Mouse (Mus musculus): Measurements from ENCODE around the gene Mthfd1l. TPM values are rescaled to one million over a fixed set of nuclear protein-coding genes. Genes with fewer than 3 reads are reported as not detected.
"Not testable (repeated sequence)": the region's sequence is repeated elsewhere in the genome, so short reads cannot be mapped to it uniquely, and the experiment has no call there.

Gene Mthfd1l
- polyA plus RNA-seq, 1 experiment = 53.6 TPM

DNA sequence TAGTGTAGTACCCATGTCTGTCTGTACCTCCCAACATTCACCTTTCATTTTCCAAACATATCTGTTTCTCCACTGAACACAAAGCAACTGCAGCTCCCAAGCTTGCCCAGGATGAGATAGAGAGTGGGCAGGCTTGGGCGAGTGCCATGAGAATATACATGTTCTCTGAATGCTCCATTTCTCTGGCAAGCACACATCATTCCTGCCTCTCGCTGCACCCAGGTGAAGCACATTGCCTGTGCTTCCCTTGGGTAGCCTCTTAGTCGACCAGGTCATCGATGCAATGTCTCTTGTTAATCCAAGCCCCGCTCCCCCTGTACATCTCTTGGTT, 140.4 kb downstream of the Mthfd1l start:
- Histone ChIP-seq H3K9me3 (replicated peaks; ENCODE audit: control insufficient read depth, insufficient read depth, low read length, poor library complexity, severe bottlenecking) (no peaks in the 10 kb centered on the region), H3K4me1 (ENCODE audit: control insufficient read depth, insufficient read depth, low read length) (peaks cover 7% of the 10 kb centered on the region), H3K27me3 (ENCODE audit: control insufficient read depth, insufficient read depth, low read length, poor library complexity, severe bottlenecking) (no peaks in the 10 kb centered on the region), H3K27ac (ENCODE audit: insufficient read depth, low read length) (no peak overlapping the region; the same call in 1 of the 2 replicates), H3K36me3 (ENCODE audit: control insufficient read depth, insufficient read depth, low read length, poor library complexity, severe bottlenecking) (no peaks in the 10 kb centered on the region), H3K9ac (ENCODE audit: low read depth, poor library complexity, severe bottlenecking) (no peak overlapping the region), H3K4me3 (ENCODE audit: low read depth, low read length) (no peak overlapping the region)
- TF ChIP-seq EP300 (IDR thresholded peaks at IDR 0.05; ENCODE audit: insufficient read depth, low read depth, low read length) (no peak), CTCF (IDR thresholded peaks at IDR 0.05; ENCODE audit: low read depth, low read length) (no peak), POLR2A (IDR thresholded peaks at IDR 0.05; ENCODE audit: insufficient read depth, low read length) (no peak)

DNA sequence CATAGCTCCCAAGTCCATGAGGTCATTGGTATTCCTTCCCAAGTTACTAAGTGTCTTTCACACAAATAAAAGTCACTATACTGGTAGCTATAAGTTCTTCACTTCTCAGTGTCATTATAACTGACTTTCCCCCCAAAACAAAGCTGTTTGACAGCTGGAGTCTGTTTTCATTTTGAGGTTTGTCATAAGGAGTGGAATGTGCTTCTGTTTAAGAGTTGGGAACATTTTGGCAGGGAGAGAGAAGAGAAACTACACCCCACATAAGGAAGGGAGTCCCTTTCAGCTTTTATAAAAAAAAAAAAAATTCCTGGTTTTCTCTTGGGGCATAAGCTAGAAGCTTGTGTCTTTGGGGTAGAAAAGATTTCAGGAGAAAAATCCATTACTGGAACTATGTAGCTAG, 143.7 kb downstream of the Mthfd1l start:
- peaks cover 5% of the 10 kb centered on the region; the same call in 1 of the 2 replicates for H3K36me3 ChIP-seq (ENCODE audit: control insufficient read depth, insufficient read depth, low read length, poor library complexity, severe bottlenecking)
- peaks cover 4% of the 10 kb centered on the region for H3K4me1 ChIP-seq (ENCODE audit: control insufficient read depth, insufficient read depth, low read length)
- H3K27me3 ChIP-seq (ENCODE audit: control insufficient read depth, insufficient read depth, low read length, poor library complexity, severe bottlenecking) = no peaks in the 10 kb centered on the region
- TF ChIP-seq POLR2A (IDR thresholded peaks at IDR 0.05; ENCODE audit: insufficient read depth, low read length) (no peak), CTCF (IDR thresholded peaks at IDR 0.05; ENCODE audit: low read depth, low read length) (no peak), EP300 (IDR thresholded peaks at IDR 0.05; ENCODE audit: insufficient read depth, low read depth, low read length) (no peak)
- no peak overlapping the region for H3K9ac ChIP-seq (ENCODE audit: low read depth, poor library complexity, severe bottlenecking)
- peaks cover 3% of the 10 kb centered on the region; the same call in 1 of the 2 replicates for H3K9me3 ChIP-seq (replicated peaks; ENCODE audit: control insufficient read depth, insufficient read depth, low read length, poor library complexity, severe bottlenecking)
- H3K27ac ChIP-seq (ENCODE audit: insufficient read depth, low read length) = no peak overlapping the region
- no peak overlapping the region for H3K4me3 ChIP-seq (ENCODE audit: low read depth, low read length)

DNA sequence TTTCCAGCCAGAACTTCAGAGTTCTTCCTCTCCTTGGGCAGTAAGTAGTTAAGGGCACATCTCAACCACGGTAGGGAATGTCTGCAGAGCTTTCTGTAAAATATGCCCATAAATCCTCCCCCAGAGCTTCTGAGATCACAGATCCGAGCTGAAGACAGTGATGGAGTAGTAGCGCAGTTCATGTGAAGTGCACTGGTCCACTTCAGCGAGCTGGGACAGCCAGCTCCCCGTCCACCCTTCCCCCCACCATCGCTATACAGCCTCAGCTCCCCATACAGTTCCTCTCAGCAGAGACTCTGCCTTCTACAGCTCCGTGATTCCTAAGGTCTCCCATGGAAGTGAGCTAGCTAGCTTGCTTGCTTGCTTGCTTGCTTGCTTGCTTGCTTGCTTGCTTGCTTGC, 144.2 kb downstream of the Mthfd1l start:
- Histone ChIP-seq H3K4me3 (ENCODE audit: low read depth, low read length) (no peak overlapping the region), H3K9ac (ENCODE audit: low read depth, poor library complexity, severe bottlenecking) (no peak overlapping the region), H3K4me1 (ENCODE audit: control insufficient read depth, insufficient read depth, low read length) (no peaks in the 10 kb centered on the region), H3K27me3 (ENCODE audit: control insufficient read depth, insufficient read depth, low read length, poor library complexity, severe bottlenecking) (no peaks in the 10 kb centered on the region), H3K36me3 (ENCODE audit: control insufficient read depth, insufficient read depth, low read length, poor library complexity, severe bottlenecking) (peaks cover 5% of the 10 kb centered on the region; the same call in 1 of the 2 replicates), H3K27ac (ENCODE audit: insufficient read depth, low read length) (no peak overlapping the region), H3K9me3 (replicated peaks; ENCODE audit: control insufficient read depth, insufficient read depth, low read length, poor library complexity, severe bottlenecking) (peaks cover 3% of the 10 kb centered on the region; the same call in 1 of the 2 replicates)
- no peak for TF ChIP-seq EP300 (IDR thresholded peaks at IDR 0.05; ENCODE audit: insufficient read depth, low read depth, low read length)

DNA sequence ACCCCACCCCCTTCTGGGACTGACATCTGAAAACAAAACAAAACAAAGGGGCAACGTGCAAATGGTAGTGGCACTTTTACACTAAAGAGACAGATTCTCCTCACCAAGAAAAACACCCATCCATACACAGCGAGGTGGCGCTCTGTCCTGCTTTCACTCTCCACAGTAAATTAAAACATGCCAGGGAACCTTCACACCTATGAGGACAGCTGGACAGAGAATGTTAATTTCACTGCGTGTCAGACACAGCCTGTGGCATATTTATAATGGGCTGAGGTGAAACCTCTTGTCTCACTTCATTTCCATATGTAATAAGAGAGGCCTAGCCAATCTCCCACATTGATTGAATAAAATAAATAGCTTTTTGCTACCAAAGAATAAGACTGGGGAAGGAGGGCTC, 146.4 kb downstream of the Mthfd1l start:
- H3K9me3 ChIP-seq (replicated peaks; ENCODE audit: control insufficient read depth, insufficient read depth, low read length, poor library complexity, severe bottlenecking) = peaks cover 3% of the 10 kb centered on the region; the same call in 1 of the 2 replicates
- TF ChIP-seq POLR2A (IDR thresholded peaks at IDR 0.05; ENCODE audit: insufficient read depth, low read length) (no peak), CTCF (IDR thresholded peaks at IDR 0.05; ENCODE audit: low read depth, low read length) (no peak), EP300 (IDR thresholded peaks at IDR 0.05; ENCODE audit: insufficient read depth, low read depth, low read length) (no peak)
- no peak overlapping the region for H3K4me3 ChIP-seq (ENCODE audit: low read depth, low read length)
- H3K9ac ChIP-seq (ENCODE audit: low read depth, poor library complexity, severe bottlenecking) = no peak overlapping the region
- no peaks in the 10 kb centered on the region for H3K27me3 ChIP-seq (ENCODE audit: control insufficient read depth, insufficient read depth, low read length, poor library complexity, severe bottlenecking)
- no peak overlapping the region for H3K27ac ChIP-seq (ENCODE audit: insufficient read depth, low read length)
- H3K36me3 ChIP-seq (ENCODE audit: control insufficient read depth, insufficient read depth, low read length, poor library complexity, severe bottlenecking) = peaks cover 5% of the 10 kb centered on the region; the same call in 1 of the 2 replicates
- H3K4me1 ChIP-seq (ENCODE audit: control insufficient read depth, insufficient read depth, low read length) = peaks cover 3% of the 10 kb centered on the region

DNA sequence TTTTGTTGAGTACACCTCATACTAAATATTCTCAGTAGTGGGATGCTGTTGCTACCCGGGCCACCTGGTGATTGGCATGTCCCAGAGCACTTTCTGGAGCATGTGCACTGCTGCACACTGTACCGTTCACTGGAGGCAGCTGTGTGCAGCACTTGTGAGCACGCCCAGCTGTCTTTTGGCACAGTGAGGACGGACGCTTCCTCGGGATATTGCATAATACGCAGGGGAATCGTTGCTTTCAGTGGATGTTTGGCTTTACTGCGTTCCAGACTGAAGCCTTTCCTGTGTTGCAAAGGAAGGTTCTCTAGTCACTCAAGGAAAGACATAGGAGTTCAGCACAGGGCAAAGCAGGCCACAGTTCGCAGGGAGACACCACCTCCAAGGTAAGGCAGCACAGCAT, 147.8 kb downstream of the Mthfd1l start:
- Histone ChIP-seq H3K9me3 (replicated peaks; ENCODE audit: control insufficient read depth, insufficient read depth, low read length, poor library complexity, severe bottlenecking) (peaks cover 3% of the 10 kb centered on the region; the same call in 1 of the 2 replicates), H3K36me3 (ENCODE audit: control insufficient read depth, insufficient read depth, low read length, poor library complexity, severe bottlenecking) (peaks cover 5% of the 10 kb centered on the region; the same call in 1 of the 2 replicates), H3K4me1 (ENCODE audit: control insufficient read depth, insufficient read depth, low read length) (peaks cover 4% of the 10 kb centered on the region), H3K4me3 (ENCODE audit: low read depth, low read length) (no peak overlapping the region), H3K27ac (ENCODE audit: insufficient read depth, low read length) (no peak overlapping the region), H3K9ac (ENCODE audit: low read depth, poor library complexity, severe bottlenecking) (no peak overlapping the region), H3K27me3 (ENCODE audit: control insufficient read depth, insufficient read depth, low read length, poor library complexity, severe bottlenecking) (no peaks in the 10 kb centered on the region)
- TF ChIP-seq EP300 (IDR thresholded peaks at IDR 0.05; ENCODE audit: insufficient read depth, low read depth, low read length) = no peak
- no peak for TF ChIP-seq CTCF (IDR thresholded peaks at IDR 0.05; ENCODE audit: low read depth, low read length)
- TF ChIP-seq POLR2A (IDR thresholded peaks at IDR 0.05; ENCODE audit: insufficient read depth, low read length) = no peak

DNA sequence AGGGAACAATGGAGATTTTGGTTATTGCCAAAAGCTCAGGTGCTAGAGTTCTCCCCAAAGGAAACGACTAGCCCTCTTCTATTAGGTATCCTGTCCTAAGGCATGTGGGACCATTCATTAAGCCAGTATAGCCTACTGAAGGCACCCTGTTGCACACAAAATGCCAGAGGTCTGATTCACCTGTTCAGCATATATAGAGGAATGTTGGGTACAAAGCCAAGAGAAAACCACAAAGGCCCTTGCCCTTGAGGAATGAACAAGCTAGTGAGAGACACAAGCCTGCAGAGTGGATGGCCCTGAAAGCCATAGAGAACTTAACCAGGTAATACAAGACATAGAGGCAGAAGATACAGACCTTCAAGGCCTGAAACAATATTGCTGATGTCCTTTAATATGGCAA, 148.3 kb downstream of the Mthfd1l start:
- peaks cover 3% of the 10 kb centered on the region; the same call in 1 of the 2 replicates for H3K9me3 ChIP-seq (replicated peaks; ENCODE audit: control insufficient read depth, insufficient read depth, low read length, poor library complexity, severe bottlenecking)
- peaks cover 4% of the 10 kb centered on the region for H3K4me1 ChIP-seq (ENCODE audit: control insufficient read depth, insufficient read depth, low read length)
- H3K27me3 ChIP-seq (ENCODE audit: control insufficient read depth, insufficient read depth, low read length, poor library complexity, severe bottlenecking) = no peaks in the 10 kb centered on the region
- no peak overlapping the region for H3K9ac ChIP-seq (ENCODE audit: low read depth, poor library complexity, severe bottlenecking)
- TF ChIP-seq POLR2A (IDR thresholded peaks at IDR 0.05; ENCODE audit: insufficient read depth, low read length) = no peak
- no peak for TF ChIP-seq CTCF (IDR thresholded peaks at IDR 0.05; ENCODE audit: low read depth, low read length)
- no peak for TF ChIP-seq EP300 (IDR thresholded peaks at IDR 0.05; ENCODE audit: insufficient read depth, low read depth, low read length)
- H3K4me3 ChIP-seq (ENCODE audit: low read depth, low read length) = no peak overlapping the region
- H3K36me3 ChIP-seq (ENCODE audit: control insufficient read depth, insufficient read depth, low read length, poor library complexity, severe bottlenecking) = peaks cover 5% of the 10 kb centered on the region; the same call in 1 of the 2 replicates
- no peak overlapping the region for H3K27ac ChIP-seq (ENCODE audit: insufficient read depth, low read length)

DNA sequence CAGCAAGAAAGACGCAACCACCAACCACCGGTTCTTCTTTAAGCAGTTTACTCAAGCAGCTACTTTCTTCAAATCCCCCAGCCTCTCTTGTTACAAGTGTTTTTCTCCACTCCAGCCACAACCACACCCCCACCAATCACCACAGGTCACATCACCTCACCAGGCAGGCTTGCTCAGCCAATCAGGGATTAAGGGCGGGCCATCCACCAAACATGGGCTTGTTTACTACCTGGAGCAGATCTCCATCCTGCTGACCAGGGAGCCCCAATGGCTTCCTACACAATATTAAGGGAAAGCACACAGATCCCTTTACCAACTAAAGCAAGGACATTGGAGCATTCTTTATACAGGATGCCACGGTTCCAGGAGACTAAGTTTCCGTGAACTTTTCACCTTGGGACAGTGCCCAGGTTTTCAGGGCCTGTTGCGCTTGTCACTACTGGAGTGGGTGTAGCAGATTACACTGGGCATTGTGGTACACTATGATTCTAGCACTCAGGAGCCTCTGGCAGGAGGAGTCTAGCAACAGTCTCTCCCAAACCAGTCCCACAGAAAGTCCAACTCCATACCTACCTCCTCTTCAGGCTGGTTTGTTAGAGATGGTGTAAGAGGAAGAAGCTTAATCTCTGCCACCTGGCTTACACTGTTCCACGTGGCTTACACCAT, 150.5 kb downstream of the Mthfd1l start:
- peak overlapping the region; percentile 82 for H3K27ac ChIP-seq (ENCODE audit: insufficient read depth, low read length)
- H3K4me1 ChIP-seq (ENCODE audit: control insufficient read depth, insufficient read depth, low read length); H3K9ac ChIP-seq (ENCODE audit: low read depth, poor library complexity, severe bottlenecking): not testable (repeated sequence)

More for the DNA sequence above, 150.5 kb downstream of the Mthfd1l start:
- not testable (repeated sequence) for H3K27me3 ChIP-seq (ENCODE audit: control insufficient read depth, insufficient read depth, low read length, poor library complexity, severe bottlenecking); H3K36me3 ChIP-seq (ENCODE audit: control insufficient read depth, insufficient read depth, low read length, poor library complexity, severe bottlenecking); H3K4me3 ChIP-seq (ENCODE audit: low read depth, low read length); H3K9me3 ChIP-seq (replicated peaks; ENCODE audit: control insufficient read depth, insufficient read depth, low read length, poor library complexity, severe bottlenecking)
